Mouse (Mus musculus): Measurements from ENCODE around the gene Tmem215. TPM values are rescaled to one million over a fixed set of nuclear protein-coding genes. Genes with fewer than 3 reads are reported as not detected.

Tmem215 gene
- polyA plus RNA-seq, 1 experiment from 2014 or later = 0.70 TPM

DNA sequence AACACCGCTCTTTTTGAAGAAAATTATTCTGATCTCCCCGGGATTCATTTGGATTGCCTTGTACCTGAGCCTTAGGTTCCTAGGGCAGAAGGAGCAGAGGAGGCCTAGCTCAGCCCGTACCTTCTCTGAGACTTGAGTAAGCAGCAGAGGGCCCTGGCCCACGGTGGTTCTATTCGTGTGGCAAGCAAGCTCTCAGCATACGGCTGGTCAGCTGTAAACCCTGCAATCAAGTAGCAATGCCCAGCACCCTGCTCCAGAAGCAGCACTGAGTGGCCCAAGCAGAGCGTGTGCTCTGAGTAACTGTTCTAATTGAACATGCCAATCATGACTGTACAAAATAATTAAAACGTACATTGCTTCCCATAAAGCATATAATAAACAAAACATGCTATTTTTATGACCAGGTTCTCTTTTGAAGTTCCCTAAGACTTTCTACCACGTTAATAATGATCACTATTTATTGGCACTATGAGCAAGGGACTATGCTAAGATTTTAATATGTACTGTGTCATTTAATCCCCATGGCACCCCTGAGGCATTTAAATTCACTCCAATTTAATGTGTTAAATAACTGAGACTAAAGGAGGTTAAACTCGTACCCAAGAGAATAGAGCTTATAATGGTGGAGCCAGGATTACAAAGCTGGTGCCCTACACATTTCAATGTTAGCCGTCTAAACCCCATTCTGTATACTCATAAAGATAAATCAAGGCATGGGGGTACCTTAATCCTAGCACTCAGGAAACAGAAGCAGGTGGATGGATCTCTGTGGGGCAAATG lies 28.0 kb downstream of the Tmem215 start:
- H3K9ac ChIP-seq = no peak overlapping the region
- no peaks in the 10 kb centered on the region for H3K9me3 ChIP-seq
- no peak overlapping the region for H3K27ac ChIP-seq
- no peak overlapping the region for H3K4me2 ChIP-seq
- no peak for ATAC-seq (replicated peaks)
- WGBS = 76% methylated on average over 11 of the region's 11 CpGs
- H3K4me1 ChIP-seq = no peaks in the 10 kb centered on the region
- H3K36me3 ChIP-seq (replicated peaks) = no peaks in the 10 kb centered on the region
- no peak overlapping the region for H3K4me3 ChIP-seq
- no peaks in the 10 kb centered on the region for H3K27me3 ChIP-seq (replicated peaks)

DNA sequence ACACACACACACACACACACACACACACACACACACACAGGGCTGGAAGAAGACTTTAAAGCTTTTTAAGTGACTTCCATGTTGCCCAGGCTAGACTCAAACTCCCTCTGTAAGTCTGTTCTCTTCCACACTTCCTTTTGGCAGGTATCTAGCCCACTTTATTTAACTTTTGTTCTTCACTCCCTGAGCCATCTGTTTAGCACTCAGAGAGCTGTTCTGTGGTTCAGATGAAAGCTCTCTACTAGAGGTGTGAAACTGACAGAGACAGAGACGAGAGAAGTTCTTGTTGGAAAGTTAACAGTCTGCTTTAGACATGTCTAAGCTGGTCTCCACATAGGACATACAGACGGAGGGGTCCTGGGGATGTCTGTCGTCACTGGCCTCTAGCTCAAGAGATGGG lies 30.5 kb downstream of the Tmem215 start:
- no peaks in the 10 kb centered on the region for H3K27me3 ChIP-seq (replicated peaks)
- 89% methylated on average over 3 of the region's 3 CpGs for WGBS
- H3K4me2 ChIP-seq = no peak overlapping the region
- H3K9ac ChIP-seq = no peak overlapping the region
- H3K4me1 ChIP-seq = no peaks in the 10 kb centered on the region
- H3K36me3 ChIP-seq (replicated peaks) = no peaks in the 10 kb centered on the region
- H3K9me3 ChIP-seq = no peaks in the 10 kb centered on the region
- no peak overlapping the region for H3K27ac ChIP-seq
- no peak for ATAC-seq (replicated peaks)
- no peak overlapping the region for H3K4me3 ChIP-seq

DNA sequence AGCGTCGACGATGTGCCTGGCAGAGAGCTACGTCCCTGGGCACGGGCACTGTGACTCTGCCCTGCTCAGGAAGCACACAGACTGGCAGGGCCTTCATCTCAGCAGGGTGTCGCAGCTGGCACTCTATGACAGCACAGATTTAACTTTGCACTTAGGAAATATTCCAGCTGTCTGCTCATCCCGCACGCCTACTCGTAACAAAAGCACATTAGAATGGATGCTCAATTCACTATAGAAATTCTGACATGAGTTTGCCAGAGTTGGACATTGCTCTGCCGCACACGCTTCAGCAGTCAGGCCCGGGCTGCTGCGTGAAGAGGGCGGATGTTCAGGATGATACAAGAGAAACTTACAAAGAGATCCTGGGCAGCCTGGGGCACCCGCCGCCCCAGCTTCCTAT lies 37.6 kb downstream of the Tmem215 start:
- Histone ChIP-seq H3K4me1 (0 out of 2 replicates have a peak, but pooled peaks cover 3% of the 10 kb centered on the region), H3K9ac (no peak overlapping the region), H3K36me3 (replicated peaks) (no peaks in the 10 kb centered on the region), H3K9me3 (no peaks in the 10 kb centered on the region), H3K27me3 (replicated peaks) (no peaks in the 10 kb centered on the region), H3K4me2 (0 out of 2 replicates have a peak overlapping the region, but pooled peaks have one; percentile 0), H3K4me3 (no peak overlapping the region), H3K27ac (no peak overlapping the region)
- ATAC-seq (replicated peaks) = no peak; the same call in 1 of the 2 replicates
- 49% methylated on average over 16 of the region's 16 CpGs for WGBS

DNA sequence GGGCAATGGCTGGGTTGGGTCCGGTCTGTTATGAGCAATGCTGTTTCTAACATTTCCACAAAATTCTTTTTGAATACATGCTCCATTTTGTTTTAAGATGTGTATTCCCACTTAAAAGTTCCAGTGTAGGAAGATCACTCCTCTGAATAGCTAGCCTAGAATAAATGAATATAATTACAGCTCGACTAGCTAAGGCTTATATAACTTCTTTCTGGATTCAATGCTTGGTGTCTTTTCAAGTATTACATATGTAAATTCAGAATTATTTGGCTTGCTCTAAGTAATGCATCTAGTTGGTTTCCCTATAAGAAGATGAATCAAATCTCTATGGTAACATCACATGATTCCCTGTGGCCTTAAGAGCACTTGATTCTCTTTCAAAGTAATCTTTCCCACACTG lies 41.3 kb downstream of the Tmem215 start:
- H3K36me3 ChIP-seq (replicated peaks) = no peaks in the 10 kb centered on the region
- no peak overlapping the region for H3K9ac ChIP-seq
- H3K27ac ChIP-seq = no peak overlapping the region
- no peaks in the 10 kb centered on the region for H3K27me3 ChIP-seq (replicated peaks)
- 0 out of 2 replicates have a peak, but pooled peaks cover 3% of the 10 kb centered on the region for H3K4me1 ChIP-seq
- no peak overlapping the region for H3K4me2 ChIP-seq
- no peaks in the 10 kb centered on the region for H3K9me3 ChIP-seq
- ATAC-seq (replicated peaks) = no peak
- no peak overlapping the region for H3K4me3 ChIP-seq
- 83% methylated on average over 2 of the region's 2 CpGs for WGBS

DNA sequence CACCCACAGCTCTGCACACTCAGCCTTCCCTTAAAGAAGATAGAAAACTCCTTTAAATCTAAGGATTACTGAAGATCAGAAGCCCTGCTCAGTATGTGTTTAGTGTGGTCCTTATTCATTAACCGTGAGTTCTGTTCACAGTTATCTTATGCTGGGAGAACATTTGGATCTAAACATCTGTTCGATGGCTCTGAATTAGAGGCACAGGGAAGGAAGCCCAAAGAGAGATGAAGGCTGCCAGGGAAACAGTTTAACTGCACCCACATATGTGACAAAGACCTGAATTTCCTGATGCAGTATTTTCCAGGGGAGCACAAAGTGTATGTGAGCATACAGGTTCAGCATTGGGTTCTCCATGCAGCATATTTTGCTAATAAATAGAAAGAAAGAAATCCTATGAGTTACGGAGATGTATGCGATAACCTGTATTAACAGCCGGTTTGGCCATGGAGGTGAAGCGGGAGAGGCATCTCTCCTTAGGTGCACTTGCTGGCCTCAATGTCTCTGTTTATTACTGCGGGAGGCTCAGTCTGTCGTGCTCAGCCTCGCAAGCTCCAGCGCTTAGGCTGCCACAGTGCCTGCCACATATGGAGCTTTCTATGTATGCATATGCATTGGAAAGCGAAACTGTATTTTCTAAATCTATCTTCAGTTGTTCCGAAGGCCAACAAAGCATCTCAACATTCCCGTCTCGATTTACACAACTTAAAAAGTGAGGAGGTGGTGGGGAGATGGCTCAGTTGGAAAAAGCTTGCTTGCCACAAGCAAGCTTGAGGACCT lies 46.8 kb downstream of the Tmem215 start:
- Histone ChIP-seq H3K36me3 (replicated peaks) (no peaks in the 10 kb centered on the region), H3K4me3 (no peak overlapping the region), H3K27ac (no peak overlapping the region), H3K9ac (no peak overlapping the region), H3K4me1 (no peaks in the 10 kb centered on the region), H3K9me3 (no peaks in the 10 kb centered on the region), H3K4me2 (no peak overlapping the region), H3K27me3 (replicated peaks) (no peaks in the 10 kb centered on the region)
- ATAC-seq (replicated peaks) = no peak
- WGBS = 90% methylated on average over 14 of the region's 14 CpGs

Other genes starting within 250 kb of the Tmem215 start
- 2.6 and 4.2 TPM in 2 replicates for gene Ddx58, start 232.4 kb upstream of the Tmem215 start, polyA plus RNA-seq (2015; fragmentation: Nextera tagmentation; extraction: Ambion mirVana)
- gene Smim27, start 202.6 kb upstream of the Tmem215 start, polyA plus RNA-seq (2015; fragmentation: Nextera tagmentation; extraction: Ambion mirVana) = 12.5 and 12.7 TPM in 2 replicates
- 30.4 and 30.9 TPM in 2 replicates for gene Topors, start 202.3 kb upstream of the Tmem215 start, polyA plus RNA-seq (2015; fragmentation: Nextera tagmentation; extraction: Ambion mirVana)
- gene Ndufb6, start 192.8 kb upstream of the Tmem215 start, polyA plus RNA-seq (2015; fragmentation: Nextera tagmentation; extraction: Ambion mirVana) = 303 and 312 TPM in 2 replicates
- 48.2 and 50.8 TPM in 2 replicates for gene Aptx, start 231.0 kb downstream of the Tmem215 start, polyA plus RNA-seq (2015; fragmentation: Nextera tagmentation; extraction: Ambion mirVana)
- gene Dnaja1, start 250.0 kb downstream of the Tmem215 start, polyA plus RNA-seq (2015; fragmentation: Nextera tagmentation; extraction: Ambion mirVana) = 628 and 666 TPM in 2 replicates